In the genomic region with DNA sequence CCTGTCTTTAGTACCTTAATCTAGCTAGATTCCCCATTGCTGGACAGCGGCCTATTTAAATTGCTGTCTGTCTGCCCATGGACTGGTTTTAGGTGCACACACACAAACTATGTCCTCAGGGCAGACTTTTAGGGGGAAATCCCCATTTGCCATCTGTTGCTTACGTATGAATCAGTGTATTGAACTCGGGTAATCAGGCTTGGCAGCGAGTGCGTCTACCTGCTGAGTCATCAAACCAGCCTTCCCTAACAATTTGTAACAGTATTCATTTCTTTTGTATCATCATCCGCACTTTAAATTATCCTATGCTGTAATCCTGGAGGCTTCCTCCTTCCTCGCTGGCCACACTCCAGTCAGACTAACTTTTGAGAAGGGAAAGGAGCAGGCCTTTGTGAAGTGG, we compare ENCODE assay signal across 21 mouse cellular contexts. TPM values are rescaled to one million over a fixed set of nuclear protein-coding genes. Genes with fewer than 3 reads are reported as not detected.
"Had no signal": no experiment of that assay in that cellular context is flagged by ENCODE, and none has a peak within 500 bp of the region (broad histone marks: within the 10 kb centered on the region; RNA-seq: fewer than 3 reads in every experiment).

No protein-coding gene starts in this region.

- H3K9me3 ChIP-seq: kidney, embryonic 15.5 days; limb, embryonic 13.5 days; midbrain, embryonic 10.5 days; neural tube, embryonic 13.5 days had no signal

- H3K36me3 ChIP-seq: kidney, embryonic 15.5 days; limb, embryonic 13.5 days; midbrain, embryonic 10.5 days; neural tube, embryonic 13.5 days had no signal

- DNase-seq: kidney, postnatal 14 days; left cerebral cortex, postnatal 4 days; lung, adult 18-20 months; right cerebral cortex, adult 18-20 months; thymus, adult 18-20 months; thymus, postnatal 14 days had no signal

- H3K27ac ChIP-seq: kidney, embryonic 15.5 days; limb, embryonic 13.5 days; liver, embryonic 14.5 days; midbrain, embryonic 10.5 days; neural tube, embryonic 13.5 days had no signal

- H3K27me3 ChIP-seq: kidney, embryonic 15.5 days; limb, embryonic 13.5 days; neural tube, embryonic 13.5 days had no signal

- H3K4me3 ChIP-seq: kidney, embryonic 15.5 days; limb, embryonic 13.5 days; midbrain, embryonic 10.5 days; neural tube, embryonic 13.5 days had no signal

- H3K9ac ChIP-seq: kidney, embryonic 15.5 days; limb, embryonic 13.5 days; liver, embryonic 14.5 days; neural tube, embryonic 13.5 days had no signal

- H3K4me1 ChIP-seq: kidney, embryonic 15.5 days; neural tube, embryonic 13.5 days had no signal

RNA-seq across cellular contexts. Expression of a gene that starts 28.4 kb away (rescaled TPM):
- total RNA-seq: layer of hippocampus, adult 8-10 months; layer of hippocampus, postnatal 14 days; left cerebral cortex, adult 18-20 months; left cerebral cortex, postnatal 10 days; left cerebral cortex, postnatal 4 days; liver, adult 2 months; megakaryocyte progenitor cell, adult 5-6 weeks had no signal
- polyA plus RNA-seq: large intestine, adult 2 months; limb, embryonic 13.5 days; liver, adult 2 months; liver, embryonic 14.5 days; lung, embryonic 16.5 days; midbrain, embryonic 10.5 days; midbrain, embryonic 16.5 days; neural tube, embryonic 13.5 days; stomach, embryonic 14.5 days had no signal

RNA-seq across cellular contexts. Expression of a gene that starts 49.9 kb away (rescaled TPM):
- total RNA-seq: left cerebral cortex, postnatal 10 days had no signal
- polyA plus RNA-seq: midbrain, embryonic 16.5 days had no signal
